Mouse (Mus musculus) large intestine, adult 2 months (tissue): ENCODE measurements at regions not wholly inside any gene's neighbourhood (a gene's known extent, or its start where the extent isn't known, plus 50 kb on each side); places are given as distances from the start of the nearest gene placed in this dataset.

Experiments
- DNase-seq: peaks from one replicate; pipeline ENCODE4 v3.0.0-alpha.2; 2012; ENCODE audit warnings: low read depth, low spot score
- WGBS: fragments of 180-500 bp; shearing (Covaris S2); methylation state at CpG from one replicate; pipeline ENCODE4 v1.1.7; 2018; 5-methylcytosine and 5-hydroxymethylcytosine counted together

- WGBS = 57% methylated on average over 14 of the region's 14 CpGs
- no peak for DNase-seq
Measured at GRCm38 (mm10) chr19:53476768-53477547, 52.0 kb upstream of the Dusp5 start.

GRCm38 (mm10) chr19:53469256-53469655 lies 59.7 kb upstream of the Dusp5 start:
- WGBS = 60% methylated on average over 7 of the region's 7 CpGs
- DNase-seq = no peak

DNA sequence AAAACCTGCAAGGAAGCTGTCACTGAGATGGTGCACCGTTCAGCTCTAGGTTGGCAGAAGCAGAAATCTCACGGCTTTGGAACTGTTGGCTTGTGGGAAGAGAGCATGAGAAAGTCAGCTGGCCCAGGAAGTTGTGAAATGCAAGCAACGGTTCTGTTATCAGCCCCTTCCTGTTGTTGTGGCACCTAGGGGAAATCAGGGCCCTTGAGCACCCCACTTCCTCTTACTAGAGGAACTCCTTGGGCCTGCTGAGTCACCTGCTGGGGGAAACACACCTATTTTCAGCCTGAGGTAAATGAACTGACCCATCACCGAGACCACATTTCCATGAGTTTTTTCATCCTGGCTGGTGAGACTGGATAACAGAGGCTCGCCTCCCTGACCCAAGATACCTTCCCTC lies 64.2 kb upstream of the Dusp5 start:
- no peak for DNase-seq
- WGBS = 65% methylated on average over 5 of the region's 5 CpGs

DNA sequence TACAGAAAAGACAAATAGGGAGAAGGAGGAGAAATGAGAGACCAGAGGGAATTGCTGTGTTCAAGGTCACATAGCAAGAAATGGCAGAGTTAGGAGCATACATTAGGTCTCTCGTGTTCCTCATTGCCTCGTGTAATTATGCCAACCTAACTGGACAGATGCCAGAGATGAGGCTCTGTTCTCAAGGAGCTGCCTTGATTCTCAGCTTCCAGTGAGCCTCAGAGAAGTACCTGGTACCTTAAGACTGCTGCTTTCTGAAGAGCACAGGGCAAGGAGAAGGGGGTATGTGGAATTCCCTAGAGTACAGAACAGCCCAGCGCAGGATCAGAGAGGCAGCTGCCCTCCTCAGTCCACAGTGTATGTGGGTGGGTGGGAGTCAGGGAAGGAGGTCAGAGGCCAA lies 64.8 kb upstream of the Dusp5 start:
- 38% methylated on average over 3 of the region's 3 CpGs for WGBS

GRCm38 (mm10) chr19:53461025-53462015 lies 67.6 kb upstream of the Dusp5 start:
- 66% methylated on average over 17 of the region's 17 CpGs for WGBS
- DNase-seq = no peak

More for the DNA sequence above, 64.8 kb upstream of the Dusp5 start:
- no peak for DNase-seq

DNA sequence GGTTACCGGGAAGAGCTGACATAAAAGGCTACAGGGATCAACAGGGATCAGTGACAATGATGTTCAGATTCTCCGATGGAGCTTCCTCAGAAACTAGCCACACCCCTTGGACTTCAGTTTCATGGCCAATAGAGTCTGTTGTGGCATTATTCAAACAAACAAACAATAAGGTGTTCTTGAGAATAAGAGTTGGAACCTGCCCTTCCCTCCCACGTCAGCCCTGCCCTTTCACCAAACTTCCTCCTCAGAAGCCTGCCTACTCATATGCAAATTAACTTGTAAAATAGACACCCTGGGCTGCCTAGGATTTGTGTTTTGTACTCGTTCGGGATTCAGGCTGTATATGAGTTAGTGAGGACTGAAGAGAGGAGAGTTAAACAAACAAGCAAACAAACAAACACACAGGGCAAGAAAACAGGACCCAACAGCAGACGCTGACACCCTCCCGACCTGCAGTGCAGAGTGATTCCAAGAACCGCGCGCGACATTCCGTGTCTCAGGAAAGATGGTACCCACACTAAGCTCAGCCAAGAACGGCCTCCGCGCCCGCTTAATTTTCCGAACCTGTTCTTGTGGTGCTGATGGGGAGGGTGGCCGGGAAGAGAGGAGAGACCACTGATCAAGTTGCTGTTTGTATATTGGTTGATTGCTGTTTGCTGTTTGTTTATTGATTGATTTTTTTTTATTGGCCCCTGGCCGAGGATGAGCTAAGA lies 68.4 kb upstream of the Dusp5 start:
- DNase-seq = peak; percentile 89

DNA sequence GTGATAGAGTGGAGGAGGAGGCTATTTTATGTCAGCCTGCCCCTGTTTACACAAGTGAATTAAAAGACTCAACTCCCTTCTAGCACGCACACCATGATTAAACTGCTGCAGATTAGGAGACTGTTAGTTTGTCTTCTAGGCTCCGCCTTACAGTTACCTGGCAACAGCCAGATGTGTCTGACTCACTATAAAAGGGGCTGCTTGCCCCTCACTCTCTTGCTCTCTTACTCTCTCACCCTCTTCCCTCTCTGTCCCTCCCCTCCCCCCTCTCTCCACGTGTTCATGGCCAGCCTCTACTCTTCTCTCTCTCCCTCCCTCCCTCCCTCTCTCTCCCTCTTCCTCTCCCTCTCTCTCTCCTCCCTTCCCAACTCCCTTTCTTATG lies 69.0 kb upstream of the Smndc1 start:
- DNase-seq = no peak
- 36% methylated on average over 3 of the region's 3 CpGs for WGBS

More for the DNA sequence above, 68.4 kb upstream of the Dusp5 start:
- 25% methylated on average over 19 of the region's 19 CpGs for WGBS

GRCm38 (mm10) chr19:53458770-53459406 lies 68.5 kb upstream of the Smndc1 start:
- DNase-seq = no peak
- 73% methylated on average over 10 of the region's 10 CpGs for WGBS

DNA sequence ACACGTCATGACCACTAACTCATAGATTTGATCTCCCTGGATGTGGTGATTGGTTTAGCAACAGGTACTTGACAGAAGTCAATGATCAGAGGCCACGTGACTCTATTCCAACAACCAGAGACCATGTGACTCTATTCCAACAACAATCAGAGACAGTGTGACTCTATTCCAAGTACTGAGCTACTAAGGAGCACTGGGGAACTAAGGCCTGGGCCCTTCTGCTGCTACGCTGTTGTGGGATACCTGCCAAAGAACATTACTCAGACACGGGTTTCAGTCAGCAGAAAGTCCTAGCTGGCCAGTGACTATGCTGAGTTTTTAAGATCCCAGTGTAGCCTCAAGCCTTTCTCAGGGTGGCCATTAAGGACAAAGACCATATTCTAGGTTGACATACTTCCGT lies 66.3 kb upstream of the Smndc1 start:
- no peak for DNase-seq
- WGBS = 58% methylated on average over 5 of the region's 5 CpGs

DNA sequence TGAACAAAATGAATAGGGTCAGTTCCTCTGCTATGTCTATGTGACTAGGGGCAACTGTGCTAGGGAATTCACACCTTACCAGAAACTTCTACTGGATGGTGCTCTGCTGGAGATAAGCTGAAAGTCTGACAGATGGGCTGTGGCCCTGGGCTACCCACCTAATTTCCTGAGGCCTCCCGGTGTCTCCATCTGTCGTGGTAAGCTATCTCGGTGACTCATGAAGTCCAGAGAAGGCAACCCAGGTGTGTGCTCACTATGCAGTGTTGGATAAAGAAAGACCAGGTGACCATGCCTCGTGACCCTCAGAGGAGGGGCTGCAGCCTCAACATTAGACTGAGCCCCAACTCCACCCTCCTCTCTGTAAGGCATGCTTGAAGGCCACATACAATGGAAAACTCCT lies 64.2 kb upstream of the Smndc1 start:
- DNase-seq = no peak
- WGBS = 90% methylated on average over 4 of the region's 4 CpGs

DNA sequence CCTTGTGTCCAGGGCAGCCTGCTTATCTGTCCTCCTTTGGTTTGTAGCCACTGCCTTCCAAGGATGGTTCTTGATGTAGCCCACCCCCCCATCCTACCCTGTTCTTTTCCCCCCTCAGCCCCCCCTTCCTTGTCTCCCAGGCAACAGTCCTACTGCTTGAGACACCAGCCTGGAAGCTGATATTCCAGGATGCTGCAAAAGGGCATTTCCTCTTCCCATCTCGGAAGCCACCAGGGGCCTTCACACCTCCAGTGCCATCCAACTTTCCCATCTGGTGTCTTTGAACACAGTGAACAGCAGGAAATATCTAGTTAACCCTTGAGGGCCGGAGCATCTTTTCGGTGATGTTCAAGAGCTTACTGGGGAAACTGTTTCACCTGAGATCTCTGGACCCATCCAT lies 63.7 kb upstream of the Smndc1 start:
- DNase-seq = no peak
- 89% methylated on average over 3 of the region's 3 CpGs for WGBS

DNA sequence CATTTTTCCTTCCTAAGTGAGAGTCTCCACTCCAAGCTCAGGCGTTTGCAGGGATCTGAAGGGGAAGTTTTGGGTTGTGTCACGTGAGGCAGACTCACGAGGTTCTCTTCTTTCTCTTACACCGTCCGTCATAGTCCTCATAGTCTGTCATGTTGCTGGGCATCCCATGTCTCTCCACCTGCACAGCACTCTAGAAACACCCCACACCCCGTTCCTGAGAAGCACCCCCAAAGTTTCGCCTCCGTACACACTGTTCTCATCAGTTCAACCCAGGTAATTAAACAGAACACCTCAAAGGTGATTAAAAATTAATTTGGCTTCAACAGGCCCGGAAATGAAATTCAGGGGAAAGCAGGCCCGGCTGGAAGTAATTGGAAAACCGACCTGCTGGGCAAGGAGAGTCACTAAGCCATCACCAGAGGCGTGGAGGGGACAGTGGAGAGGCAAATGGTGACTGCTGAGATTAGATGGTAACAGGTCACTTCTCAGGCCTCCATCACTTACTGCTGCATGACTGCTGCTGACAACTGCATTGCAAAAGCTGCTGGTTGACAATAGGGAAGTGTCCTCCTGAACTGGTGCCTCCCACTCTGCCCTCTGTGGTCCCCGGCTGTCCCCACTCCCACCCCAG lies 63.1 kb upstream of the Smndc1 start:
- DNase-seq = no peak
- WGBS = 87% methylated on average over 13 of the region's 13 CpGs

- WGBS = 17% methylated on average over 3 of the region's 3 CpGs
Measured at GRCm38 (mm10) chr19:53452360-53452759, 62.0 kb upstream of the Smndc1 start.

DNA sequence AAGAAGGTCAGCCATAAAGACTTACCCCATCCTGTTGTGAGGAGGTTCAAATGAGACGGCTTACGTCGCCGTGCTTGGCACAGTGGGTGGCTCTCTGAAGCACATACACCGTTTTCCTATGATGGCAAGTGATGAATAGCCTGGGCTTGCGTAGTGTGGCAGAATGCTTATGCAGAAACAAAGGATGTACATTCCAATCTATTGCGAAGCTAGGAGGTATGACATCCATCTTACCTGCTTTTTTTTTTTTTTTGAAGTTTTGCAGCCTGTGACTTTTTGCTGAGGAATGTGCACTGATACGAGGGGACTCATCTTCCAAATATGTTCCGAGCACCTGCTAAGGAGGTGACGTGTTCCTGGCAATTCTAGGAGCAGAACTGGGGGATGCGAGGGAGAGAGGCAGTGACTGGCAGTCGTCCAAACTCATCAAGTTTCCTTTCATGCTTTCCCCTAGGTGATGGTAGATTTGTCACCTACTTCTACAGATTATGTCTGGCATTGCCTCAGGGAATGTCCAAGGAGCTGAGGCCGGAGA lies 61.1 kb upstream of the Smndc1 start:
- DNase-seq = no peak
- WGBS = 74% methylated on average over 13 of the region's 13 CpGs

More at GRCm38 (mm10) chr19:53452360-53452759, 62.0 kb upstream of the Smndc1 start:
- DNase-seq = no peak

GRCm38 (mm10) chr19:53450624-53451387 lies 60.4 kb upstream of the Smndc1 start:
- DNase-seq = no peak
- 44% methylated on average over 16 of the region's 17 CpGs for WGBS

GRCm38 (mm10) chr19:53449137-53449783 lies 58.9 kb upstream of the Smndc1 start:
- peak; percentile 78 for DNase-seq
- WGBS = 41% methylated on average over 17 of the region's 17 CpGs

DNA sequence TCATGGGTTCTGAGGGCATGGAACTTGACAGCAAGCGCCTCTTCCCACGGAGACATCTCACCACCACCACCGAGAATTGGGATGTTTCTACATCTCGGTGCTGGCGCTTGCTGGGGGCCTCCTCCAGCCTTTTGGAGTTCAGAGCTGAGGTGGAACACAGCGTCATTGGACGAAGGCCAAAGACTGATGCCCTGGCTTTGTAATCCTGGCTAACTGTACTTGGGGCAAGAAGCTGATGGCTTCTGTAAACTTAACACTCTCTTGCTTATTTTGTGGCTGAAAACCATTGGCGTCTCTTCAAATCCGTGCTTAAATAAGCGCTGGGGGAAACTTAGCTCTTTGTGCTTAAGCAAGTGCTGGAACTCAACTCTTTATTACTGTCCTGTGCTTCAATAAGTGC lies 57.8 kb upstream of the Smndc1 start:
- WGBS = 53% methylated on average over 10 of the region's 10 CpGs

DNA sequence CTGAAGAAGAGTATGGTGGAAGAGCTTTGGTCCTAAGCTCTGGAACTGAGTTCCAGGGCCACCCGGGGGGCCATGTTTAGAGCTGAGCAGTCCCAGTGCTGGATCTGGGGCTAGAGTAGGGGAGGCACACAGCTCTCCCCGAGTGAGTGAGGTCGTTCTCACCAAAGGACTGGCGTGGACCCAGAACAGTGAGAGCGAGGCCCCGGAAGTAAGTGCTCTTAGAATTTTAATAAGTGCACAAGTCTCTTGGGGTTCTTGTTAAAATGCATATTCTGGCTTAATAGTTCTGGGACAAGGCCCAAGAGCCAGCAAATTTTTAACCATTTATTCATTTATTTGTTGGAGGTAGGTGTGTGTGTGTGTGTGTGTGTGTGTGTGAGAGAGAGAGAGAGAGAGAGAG lies 57.4 kb upstream of the Smndc1 start:
- WGBS = 48% methylated on average over 6 of the region's 6 CpGs
- no peak for DNase-seq

More for the DNA sequence above, 57.8 kb upstream of the Smndc1 start:
- no peak for DNase-seq
